Mouse (Mus musculus): ENCODE measurements around the gene Armc6. TPM values are rescaled to one million over a fixed set of nuclear protein-coding genes. Genes with fewer than 3 reads are reported as not detected.

The Armc6 gene
- polyA plus RNA-seq, 1 experiment from 2014 or later = 24.8 TPM

DNA sequence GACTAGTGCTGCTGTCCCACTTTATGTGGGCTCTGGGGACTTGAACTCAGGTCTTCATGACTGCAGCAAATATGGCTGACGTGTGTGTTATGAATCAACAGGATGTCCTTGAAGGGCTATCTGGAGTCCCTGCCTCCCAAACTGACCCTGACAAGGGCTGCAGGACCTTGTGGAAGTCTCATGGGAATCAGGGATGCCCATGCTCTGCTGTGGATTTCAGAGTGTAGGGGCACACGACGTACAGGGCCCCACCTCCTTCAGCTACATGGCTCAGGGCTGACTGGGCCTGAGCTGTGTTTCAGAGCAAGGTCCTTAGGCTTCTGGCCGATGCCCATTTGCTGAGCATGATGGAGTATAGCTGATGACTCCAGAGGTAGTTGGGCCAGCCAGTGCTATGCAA lies 51.1 kb downstream of the Armc6 start:
- Histone ChIP-seq H3K9me3 (replicated peaks) (no peaks in the 10 kb centered on the region), H3K36me3 (peaks cover 65% of the 10 kb centered on the region), H3K27ac (no peak overlapping the region), H3K4me3 (no peak overlapping the region), H3K4me2 (no peak overlapping the region), H3K27me3 (replicated peaks) (no peaks in the 10 kb centered on the region), H3K9ac (no peak overlapping the region), H3K4me1 (peaks cover 40% of the 10 kb centered on the region)
- no peak for ATAC-seq
- 80% methylated on average over 4 of the region's 4 CpGs for WGBS (ENCODE audit: insufficient replicate concordance)

DNA sequence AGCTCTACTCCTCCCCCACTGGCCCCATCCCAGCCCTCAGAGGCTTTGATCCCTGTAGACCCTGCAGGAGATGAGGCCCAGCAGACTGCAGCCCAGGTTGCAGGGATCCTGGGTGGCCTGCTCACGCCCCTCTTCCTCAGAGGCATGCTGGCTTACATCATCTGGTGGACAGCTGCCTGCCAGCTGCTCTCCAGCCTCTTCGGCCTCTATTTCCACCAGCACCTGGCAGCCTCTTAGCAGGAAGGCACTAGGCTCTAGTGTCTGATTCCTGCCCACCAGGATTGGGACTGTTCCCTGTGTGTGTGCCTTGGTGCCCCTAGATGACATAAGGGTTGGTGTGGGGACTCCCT lies 52.4 kb downstream of the Armc6 start:
- ATAC-seq = no peak
- Histone ChIP-seq H3K4me2 (peak overlapping the region; percentile 47), H3K9me3 (replicated peaks) (no peaks in the 10 kb centered on the region), H3K9ac (peak overlapping the region; percentile 45; the same call in 1 of the 2 replicates), H3K27me3 (replicated peaks) (no peaks in the 10 kb centered on the region), H3K36me3 (peaks cover 64% of the 10 kb centered on the region), H3K27ac (peak overlapping the region; percentile 78), H3K4me1 (peaks cover 40% of the 10 kb centered on the region), H3K4me3 (no peak overlapping the region)
- 63% methylated on average over 2 of the region's 2 CpGs for WGBS (ENCODE audit: insufficient replicate concordance)

DNA sequence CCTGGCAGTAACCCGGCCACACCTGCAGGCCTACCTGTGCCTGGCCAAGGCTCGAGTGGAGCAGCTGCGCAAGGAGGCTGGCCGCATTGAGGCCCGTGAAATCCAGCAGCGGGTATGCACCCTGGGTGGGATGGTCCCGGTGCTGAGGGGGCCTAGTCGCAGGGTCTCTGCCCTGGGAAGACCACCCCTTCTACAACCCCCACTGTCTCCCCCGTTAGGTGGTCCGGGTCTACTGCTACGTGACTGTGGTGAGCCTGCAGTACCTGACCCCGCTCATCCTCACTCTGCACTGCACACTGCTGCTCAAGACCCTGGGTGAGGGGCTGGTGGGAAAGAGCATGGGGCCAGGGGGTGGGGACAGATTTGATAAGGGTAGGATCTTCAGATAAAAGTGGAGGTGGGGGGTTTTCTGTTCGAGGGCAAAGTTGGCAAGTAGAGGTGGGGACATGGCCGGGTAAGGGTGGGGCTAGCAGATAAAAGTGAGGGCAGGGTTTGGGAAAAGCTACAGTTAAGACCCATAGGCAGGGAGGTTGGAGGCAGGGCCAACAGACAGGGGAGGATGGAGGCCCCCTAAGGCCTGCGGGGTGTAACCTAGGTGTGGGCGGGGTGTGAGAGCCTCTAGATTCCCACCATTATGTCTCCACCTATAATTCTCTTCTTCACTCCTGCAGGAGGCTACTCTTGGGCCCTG lies 52.9 kb downstream of the Armc6 start:
- no peaks in the 10 kb centered on the region for H3K9me3 ChIP-seq (replicated peaks)
- peak overlapping the region; percentile 78 for H3K27ac ChIP-seq
- H3K9ac ChIP-seq = peak overlapping the region; percentile 45
- no peak overlapping the region for H3K4me3 ChIP-seq
- 60% methylated on average over 16 of the region's 16 CpGs for WGBS (ENCODE audit: insufficient replicate concordance)
- peak overlapping the region; percentile 47 for H3K4me2 ChIP-seq
- peaks cover 64% of the 10 kb centered on the region for H3K36me3 ChIP-seq
- ATAC-seq = peak; percentile 92
- H3K4me1 ChIP-seq = peaks cover 40% of the 10 kb centered on the region
- H3K27me3 ChIP-seq (replicated peaks) = no peaks in the 10 kb centered on the region

DNA sequence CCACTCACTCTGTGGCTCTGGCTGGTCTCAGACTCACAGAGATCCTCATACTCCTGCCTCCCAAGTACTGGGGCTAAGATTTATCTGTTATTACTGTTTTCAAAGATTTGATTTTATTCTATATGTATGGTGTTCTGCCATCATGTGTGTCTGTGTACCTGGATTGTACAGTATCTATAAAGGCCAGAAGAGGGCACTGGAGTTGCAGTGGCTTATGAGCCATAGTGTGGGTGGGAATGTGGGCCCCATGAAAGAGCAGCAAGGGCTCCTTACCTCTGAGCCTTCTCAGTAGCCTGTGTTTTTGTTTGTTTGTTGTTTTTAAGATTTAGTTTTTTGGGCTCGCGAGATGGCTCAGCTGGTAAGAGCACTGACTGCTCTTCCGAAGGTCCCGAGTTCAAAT lies 55.2 kb downstream of the Armc6 start:
- Histone ChIP-seq H3K9me3 (replicated peaks) (no peaks in the 10 kb centered on the region), H3K9ac (no peak overlapping the region), H3K4me2 (no peak overlapping the region), H3K27me3 (replicated peaks) (no peaks in the 10 kb centered on the region), H3K4me1 (peaks cover 46% of the 10 kb centered on the region), H3K36me3 (peaks cover 75% of the 10 kb centered on the region), H3K4me3 (no peak overlapping the region), H3K27ac (no peak overlapping the region)
- WGBS (ENCODE audit: insufficient replicate concordance) = 92% methylated on average over 4 of the region's 4 CpGs
- ATAC-seq = no peak

DNA sequence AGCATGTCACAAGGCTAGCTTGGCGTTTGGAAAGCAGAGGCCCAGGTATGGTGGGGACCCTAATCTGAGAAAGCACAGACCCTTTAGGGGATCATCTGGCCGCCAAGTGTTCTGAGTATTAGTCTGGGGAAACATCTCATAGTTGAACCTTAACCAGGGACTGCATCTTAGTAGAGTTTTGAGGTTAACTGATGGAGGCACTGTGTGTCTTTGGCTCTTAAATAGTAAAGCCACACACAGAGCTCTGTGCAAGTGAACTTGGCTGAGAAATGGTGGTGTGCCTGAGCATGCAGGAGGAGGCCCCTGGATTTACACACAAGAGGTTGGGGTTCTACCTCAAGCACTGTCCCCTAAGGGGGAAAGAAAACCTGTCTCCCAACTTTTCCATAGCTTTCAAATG lies 56.0 kb downstream of the Armc6 start:
- no peaks in the 10 kb centered on the region for H3K9me3 ChIP-seq (replicated peaks)
- H3K27ac ChIP-seq = peak overlapping the region; percentile 20; the same call in 1 of the 2 replicates
- peaks cover 49% of the 10 kb centered on the region for H3K4me1 ChIP-seq
- H3K36me3 ChIP-seq = peaks cover 69% of the 10 kb centered on the region
- H3K9ac ChIP-seq = no peak overlapping the region
- WGBS (ENCODE audit: insufficient replicate concordance) = 70% methylated on average over 2 of the region's 2 CpGs
- no peaks in the 10 kb centered on the region for H3K27me3 ChIP-seq (replicated peaks)
- H3K4me2 ChIP-seq = no peak overlapping the region
- no peak for ATAC-seq
- no peak overlapping the region for H3K4me3 ChIP-seq

DNA sequence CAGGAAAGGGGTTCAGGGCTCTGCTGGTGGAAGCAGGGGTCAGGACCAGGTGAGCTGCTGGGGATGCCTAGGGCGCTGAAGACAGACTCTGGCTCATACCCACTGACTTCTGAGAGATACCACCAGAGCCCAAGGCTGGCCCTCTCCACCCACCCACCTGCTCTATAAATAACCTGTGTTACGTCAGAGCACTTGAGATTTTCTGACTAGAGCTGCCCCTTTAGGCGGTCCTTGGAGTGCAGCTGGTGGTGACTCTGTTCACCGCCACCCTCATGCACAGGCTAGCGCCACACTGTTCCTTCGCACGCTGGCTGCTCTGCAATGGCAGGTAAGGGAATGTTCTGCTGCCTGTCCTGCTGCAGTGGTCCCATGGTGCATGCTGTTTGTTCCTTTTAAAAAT lies 60.2 kb downstream of the Armc6 start:
- WGBS (ENCODE audit: insufficient replicate concordance) = 81% methylated on average over 7 of the region's 7 CpGs
- Histone ChIP-seq H3K4me1 (peaks cover 48% of the 10 kb centered on the region), H3K4me3 (no peak overlapping the region), H3K4me2 (peak overlapping the region; percentile 74), H3K27me3 (replicated peaks) (no peaks in the 10 kb centered on the region), H3K27ac (peak overlapping the region; percentile 72; the same call in 1 of the 2 replicates), H3K9me3 (replicated peaks) (no peaks in the 10 kb centered on the region), H3K9ac (no peak overlapping the region), H3K36me3 (peaks cover 38% of the 10 kb centered on the region)
- no peak for ATAC-seq

DNA sequence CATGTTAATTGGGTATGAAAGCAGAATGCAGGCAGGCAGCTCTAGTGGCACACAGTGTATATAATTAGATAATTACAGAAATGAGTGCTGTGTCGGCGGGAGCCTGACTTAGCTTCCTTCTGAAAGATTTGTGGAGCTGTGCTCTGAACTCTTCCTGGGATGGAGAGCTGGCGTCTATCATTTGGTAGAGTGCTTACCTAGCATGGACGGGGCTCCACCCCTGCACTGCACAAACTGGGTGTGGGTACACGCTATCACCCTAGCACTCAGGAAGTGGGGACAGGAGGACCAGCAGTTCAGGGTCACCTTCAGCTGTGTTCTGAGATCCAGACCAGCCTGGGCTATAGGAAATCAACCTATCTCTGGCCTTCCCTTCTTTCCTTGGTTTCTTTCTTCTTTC lies 60.9 kb downstream of the Armc6 start:
- Histone ChIP-seq H3K27me3 (replicated peaks) (no peaks in the 10 kb centered on the region), H3K27ac (peak overlapping the region; percentile 72), H3K4me1 (peaks cover 47% of the 10 kb centered on the region), H3K9me3 (replicated peaks) (no peaks in the 10 kb centered on the region), H3K9ac (peak overlapping the region; percentile 81; the same call in 1 of the 2 replicates), H3K4me2 (peak overlapping the region; percentile 74), H3K4me3 (peak overlapping the region; percentile 71), H3K36me3 (peaks cover 30% of the 10 kb centered on the region)
- ATAC-seq = peak; percentile 59
- WGBS (ENCODE audit: insufficient replicate concordance) = 36% methylated on average over 5 of the region's 5 CpGs

DNA sequence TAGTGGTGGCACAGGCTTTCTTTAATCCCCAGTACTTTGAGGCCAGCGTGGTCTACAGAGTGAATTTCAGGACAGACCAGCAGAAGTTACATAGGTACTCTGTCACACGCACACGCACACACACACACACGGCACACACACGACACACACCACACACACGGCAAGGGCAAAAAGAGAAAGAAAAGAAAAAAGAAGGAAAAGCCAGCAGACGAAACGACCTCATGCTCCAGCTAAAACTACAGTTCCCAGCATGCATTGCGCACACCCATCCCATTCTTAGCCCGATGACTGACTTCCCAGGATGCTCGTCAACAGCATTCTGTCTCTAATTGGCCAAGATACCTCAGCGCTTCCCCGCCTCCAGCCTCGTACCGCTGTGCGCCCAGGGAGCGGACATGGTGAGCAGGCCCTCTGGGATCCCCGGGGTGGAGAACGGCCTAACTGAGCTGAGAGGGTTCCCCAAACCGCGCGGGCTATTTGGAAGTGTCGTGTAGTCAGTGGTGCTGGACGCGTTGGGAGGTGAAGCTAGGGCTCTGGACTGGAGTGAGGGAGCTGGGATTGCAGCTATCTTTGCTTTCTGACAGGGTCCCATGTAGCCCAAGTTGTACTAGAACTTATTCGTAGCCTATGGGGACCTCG lies 62.1 kb downstream of the Armc6 start, which contains the start of gene Tmem161a:
Tmem161a (plus strand) TSS at position 314 of the 639 bp plus-strand sequence.
- WGBS (ENCODE audit: insufficient replicate concordance) = 2% methylated on average over 27 of the region's 27 CpGs
- H3K27ac ChIP-seq = peak within 1 kb of the TSS; percentile 78
- H3K4me1 ChIP-seq = peaks cover 48% of the 10 kb centered on the region
- peaks cover 21% of the 10 kb centered on the region for H3K36me3 ChIP-seq
- H3K9ac ChIP-seq = peak within 1 kb of the TSS; percentile 81
- peaks cover 4% of the 10 kb centered on the region; the same call in 1 of the 2 replicates for H3K27me3 ChIP-seq (replicated peaks)
- ATAC-seq = peak; percentile 94
- H3K9me3 ChIP-seq (replicated peaks) = no peaks in the 10 kb centered on the region
- peak within 1 kb of the TSS; percentile 74 for H3K4me2 ChIP-seq
- peak within 1 kb of the TSS; percentile 71 for H3K4me3 ChIP-seq

DNA sequence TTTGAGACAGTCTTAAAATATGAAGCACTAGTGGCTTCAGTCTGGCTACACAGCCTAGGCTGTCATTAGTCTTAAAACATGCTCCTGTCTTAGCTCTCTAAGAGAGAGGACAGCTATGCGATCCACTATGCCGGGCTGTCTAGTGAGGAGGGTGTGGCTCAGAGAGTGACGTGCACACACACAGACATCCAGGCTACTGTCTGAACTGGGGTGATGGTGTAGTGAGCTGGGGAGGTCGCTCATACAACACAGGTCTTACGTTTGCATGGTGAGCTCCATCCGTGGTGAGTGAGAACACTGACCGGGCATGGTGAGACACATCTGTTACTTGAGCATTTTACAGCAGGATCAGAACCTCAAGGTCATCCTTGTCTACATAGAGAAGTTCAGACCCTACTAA lies 63.0 kb downstream of the Armc6 start:
- Histone ChIP-seq H3K9ac (0 out of 2 replicates have a peak overlapping the region, but pooled peaks have one; percentile 81), H3K4me3 (no peak overlapping the region), H3K36me3 (peaks cover 12% of the 10 kb centered on the region; the same call in 1 of the 2 replicates), H3K9me3 (replicated peaks) (no peaks in the 10 kb centered on the region), H3K27ac (peak overlapping the region; percentile 78), H3K4me1 (peaks cover 56% of the 10 kb centered on the region), H3K27me3 (replicated peaks) (peaks cover 11% of the 10 kb centered on the region), H3K4me2 (peak overlapping the region; percentile 74)
- 60% methylated on average over 7 of the region's 7 CpGs for WGBS (ENCODE audit: insufficient replicate concordance)
- ATAC-seq = no peak

DNA sequence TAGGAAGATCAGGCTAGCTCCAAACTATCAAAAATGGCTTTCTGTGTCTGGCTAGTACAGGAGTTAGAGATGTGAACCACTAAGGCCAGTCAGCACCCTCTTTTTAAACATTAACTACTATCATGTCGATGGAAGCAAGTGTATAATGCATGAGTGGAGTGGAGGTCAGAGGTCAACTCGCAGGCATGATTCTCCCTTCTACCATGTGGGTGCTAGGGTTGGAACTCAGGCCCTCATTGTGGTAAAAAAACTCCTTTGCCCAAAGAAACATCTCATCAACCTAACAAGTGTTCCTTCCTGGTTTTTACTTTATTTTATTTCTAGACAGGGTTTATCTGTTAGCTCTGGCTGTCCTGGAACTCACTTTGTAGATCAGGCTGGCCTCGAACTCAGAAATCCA lies 63.5 kb downstream of the Armc6 start:
- peaks cover 7% of the 10 kb centered on the region; the same call in 1 of the 2 replicates for H3K36me3 ChIP-seq
- H3K9me3 ChIP-seq (replicated peaks) = no peaks in the 10 kb centered on the region
- peaks cover 56% of the 10 kb centered on the region for H3K4me1 ChIP-seq
- no peak for ATAC-seq
- H3K4me3 ChIP-seq = no peak overlapping the region
- 61% methylated on average over 3 of the region's 3 CpGs for WGBS (ENCODE audit: insufficient replicate concordance)
- no peak overlapping the region for H3K27ac ChIP-seq
- no peak overlapping the region for H3K9ac ChIP-seq
- no peak overlapping the region for H3K4me2 ChIP-seq
- H3K27me3 ChIP-seq (replicated peaks) = peaks cover 16% of the 10 kb centered on the region
